Mouse (Mus musculus): ENCODE data around the gene Gsto1.

The Gsto1 gene

DNA sequence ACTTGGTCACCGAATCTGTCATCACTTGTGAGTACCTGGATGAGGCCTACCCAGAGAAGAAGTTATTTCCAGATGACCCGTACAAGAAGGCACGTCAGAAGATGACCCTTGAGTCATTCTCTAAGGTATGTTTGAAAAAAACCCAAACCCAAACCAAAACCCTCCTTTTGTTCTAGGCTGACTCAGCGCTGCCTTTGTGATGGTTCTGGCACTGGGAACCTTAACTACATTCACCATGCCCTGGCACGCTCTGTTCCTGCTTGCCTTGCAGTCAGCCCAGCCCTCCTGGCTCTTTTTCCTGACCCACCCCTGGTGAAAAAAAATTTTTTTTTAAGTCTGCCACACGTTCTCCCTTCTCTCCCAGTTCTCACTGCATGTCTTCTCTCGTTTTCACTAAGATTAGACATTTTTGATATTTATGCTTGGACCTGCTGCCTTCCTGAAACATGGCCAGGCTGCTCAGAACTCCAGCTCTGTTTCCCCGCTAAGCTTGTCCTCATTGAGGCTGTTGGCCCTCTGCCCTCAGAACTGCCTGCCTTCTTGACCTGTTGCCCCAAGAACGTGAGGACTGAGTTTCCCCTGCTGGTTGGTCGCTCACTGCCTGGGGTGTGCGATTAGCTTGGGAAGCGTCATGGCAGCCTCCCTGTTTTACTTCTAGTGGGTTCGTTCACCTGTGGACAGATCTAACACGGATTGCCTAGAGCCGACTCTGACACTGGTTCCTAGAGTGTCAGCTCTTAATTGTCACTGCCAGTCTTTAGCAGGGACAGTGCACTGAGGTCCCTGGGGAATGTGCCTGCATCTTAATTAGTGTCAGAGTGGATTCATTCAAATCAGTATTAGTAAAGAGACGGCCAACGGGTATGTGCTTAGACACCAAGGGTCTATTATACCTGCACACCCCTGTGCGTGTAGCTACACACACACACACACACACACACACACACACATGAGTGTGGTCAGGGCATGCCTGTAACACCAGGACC is 3.5 kb downstream of the Gsto1 start:
- DNase-seq (ENCODE audit: low spot score in 2 of 2) = no peak

DNA sequence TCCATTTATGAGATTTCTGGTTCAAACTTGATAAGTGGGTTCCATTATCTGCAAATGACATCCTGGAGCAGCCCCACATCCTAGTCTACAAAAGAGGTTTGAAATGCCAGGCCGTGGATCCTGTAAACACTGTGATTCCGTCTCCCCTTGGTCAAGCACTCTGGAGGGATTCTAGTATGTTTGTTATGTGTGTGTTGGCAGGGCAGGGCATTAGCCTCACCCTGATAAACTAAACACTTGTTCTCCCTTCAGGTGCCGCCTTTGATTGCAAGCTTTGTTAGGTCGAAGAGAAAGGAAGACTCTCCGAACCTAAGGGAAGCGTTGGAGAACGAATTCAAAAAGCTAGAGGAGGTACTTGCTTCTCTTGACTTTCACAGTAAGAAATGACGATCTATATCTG is 4.4 kb downstream of the Gsto1 start:
- no peak for DNase-seq (ENCODE audit: low spot score in 2 of 2)

DNA sequence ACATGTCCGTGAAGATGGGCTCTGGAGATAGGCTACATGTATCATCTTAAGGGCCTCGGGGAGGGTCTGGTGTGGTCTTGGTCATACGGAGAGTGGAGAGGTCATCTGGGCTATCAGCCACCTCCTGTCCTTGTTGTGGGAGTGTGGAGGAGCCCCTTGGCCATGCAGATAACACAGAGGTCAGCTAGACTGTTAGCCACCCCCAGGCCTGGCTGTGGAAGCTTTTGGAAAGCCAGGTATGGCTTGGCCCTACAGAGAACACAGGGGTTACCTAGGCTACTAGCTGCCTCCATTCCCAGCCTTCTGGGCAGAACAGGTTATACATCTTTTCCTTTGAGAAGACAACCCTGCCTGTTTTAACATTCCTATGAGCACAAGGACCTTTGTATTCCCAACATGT is 7.8 kb downstream of the Gsto1 start:
- no peak for DNase-seq (ENCODE audit: low spot score in 2 of 2)

DNA sequence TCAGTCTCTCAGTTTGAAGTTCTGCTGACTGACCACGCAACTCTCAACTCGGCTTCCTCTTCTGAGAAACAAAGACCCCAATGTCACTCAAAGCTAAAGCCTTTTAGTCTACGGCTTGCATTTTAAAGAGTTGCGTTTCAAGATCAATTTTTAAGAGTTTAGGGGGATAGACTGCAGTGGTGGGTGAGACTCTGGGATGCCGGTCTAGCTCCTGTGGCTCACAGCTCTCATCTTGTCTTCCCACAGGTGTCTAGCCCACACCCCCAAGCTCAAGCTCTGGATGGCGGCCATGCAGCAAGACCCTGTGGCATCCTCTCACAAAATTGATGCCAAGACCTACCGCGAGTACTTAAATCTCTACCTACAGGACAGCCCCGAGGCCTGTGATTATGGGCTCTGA is 9.3 kb downstream of the Gsto1 start:
- DNase-seq (ENCODE audit: low spot score in 2 of 2) = no peak

DNA sequence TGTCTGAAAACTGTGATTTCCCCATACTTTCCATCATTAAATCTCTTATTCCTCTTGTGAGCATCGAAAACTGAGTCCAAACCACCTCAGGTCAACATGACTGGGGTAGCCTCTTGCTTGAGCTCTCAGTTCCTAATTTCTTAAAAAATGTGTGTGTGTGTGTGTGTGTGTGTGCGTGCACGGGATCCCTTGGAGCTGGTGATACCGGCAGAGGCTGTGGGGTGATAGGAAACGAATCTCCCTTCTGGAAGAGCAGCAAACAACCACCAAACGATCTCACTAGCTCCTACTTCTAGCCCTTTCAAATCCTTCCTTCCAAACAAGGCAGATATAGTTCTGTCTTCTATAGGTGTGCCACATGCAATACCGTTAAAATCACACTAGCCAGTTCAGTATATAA is 10.0 kb downstream of the Gsto1 start:
- DNase-seq (ENCODE audit: low spot score in 2 of 2) = no peak

DNA sequence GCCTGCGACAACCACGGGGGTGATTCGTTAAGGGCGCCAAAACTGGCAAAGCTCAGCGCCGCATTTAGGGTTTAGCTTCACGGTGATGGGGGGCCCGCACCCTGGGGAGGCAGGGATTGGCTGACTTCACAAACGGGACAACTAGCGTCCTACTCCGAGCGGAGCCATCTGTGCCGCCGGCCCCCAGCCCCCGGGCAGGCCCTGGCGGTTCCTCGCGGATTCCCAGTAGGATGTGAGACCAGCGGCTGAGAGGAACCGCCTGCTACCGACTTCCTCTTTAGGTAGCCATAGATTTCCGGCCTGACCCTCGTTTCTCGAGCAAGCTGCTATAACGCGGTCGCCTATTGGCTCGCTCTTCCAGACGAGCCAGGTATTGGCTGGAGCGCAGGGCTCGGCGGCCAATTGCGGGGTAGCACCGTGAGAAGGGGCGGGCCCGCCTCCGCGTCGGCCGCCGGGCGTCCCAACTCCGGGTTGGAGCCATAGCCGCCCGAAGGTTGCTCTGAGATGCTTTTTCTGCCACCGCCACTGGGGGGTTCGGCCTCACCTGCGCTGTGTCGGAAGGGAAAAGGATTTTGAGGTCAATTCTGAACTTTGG is 10.7 kb downstream of the Gsto1 start, which contains the start of gene Gsto2:
Gene Gsto2 (plus strand): TSS at position 182 of the 595 bp plus-strand sequence.
- peak; percentile 86 to 94 for DNase-seq (ENCODE audit: low spot score in 2 of 2)

DNA sequence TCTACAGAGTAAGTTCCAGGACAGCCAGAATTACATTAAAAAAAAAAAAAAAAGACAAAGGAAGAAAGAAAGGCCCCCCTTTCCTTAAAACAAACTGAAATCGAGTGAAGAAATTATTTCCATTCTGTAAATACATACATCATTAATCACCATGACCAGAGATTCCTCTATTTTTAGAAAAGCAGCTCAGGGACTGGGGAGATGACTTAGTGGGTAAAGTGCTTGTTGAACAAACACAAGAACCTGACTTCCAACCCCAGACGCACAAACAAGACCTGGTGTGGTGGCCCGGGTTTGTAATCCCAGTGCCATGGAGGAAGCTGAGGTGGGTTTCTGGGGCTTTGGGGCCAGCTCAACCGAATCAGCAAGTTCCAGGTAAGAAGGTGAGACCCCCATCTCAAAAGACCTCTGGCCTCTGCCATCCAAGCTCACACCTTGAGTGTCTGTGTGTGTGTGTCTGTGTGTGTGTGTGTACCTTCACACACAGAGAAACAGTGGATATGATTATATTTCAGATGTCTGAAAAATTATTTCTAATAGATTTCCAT is 12.9 kb downstream of the Gsto1 start:
- no peak for DNase-seq (ENCODE audit: low spot score in 2 of 2)

DNA sequence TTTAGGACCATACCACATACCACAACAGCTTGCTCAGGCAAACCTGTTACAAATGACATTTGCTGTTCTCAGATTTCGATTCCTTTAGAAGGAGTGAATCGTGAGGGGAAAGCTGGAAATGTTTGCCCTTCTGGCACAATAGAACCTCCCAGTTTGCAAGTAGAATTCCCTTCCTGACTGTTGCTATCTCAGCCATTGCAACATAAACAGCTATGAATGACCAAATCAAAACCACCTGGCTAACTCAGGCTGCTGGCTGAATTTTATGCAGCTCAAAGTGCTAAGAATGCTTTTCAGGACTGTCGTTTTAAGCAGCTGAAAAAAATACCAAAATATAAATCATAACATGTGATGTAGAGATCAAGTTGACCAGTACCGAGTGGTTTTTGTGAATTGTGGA is 14.2 kb downstream of the Gsto1 start:
- DNase-seq (ENCODE audit: low spot score in 2 of 2) = no peak

DNA sequence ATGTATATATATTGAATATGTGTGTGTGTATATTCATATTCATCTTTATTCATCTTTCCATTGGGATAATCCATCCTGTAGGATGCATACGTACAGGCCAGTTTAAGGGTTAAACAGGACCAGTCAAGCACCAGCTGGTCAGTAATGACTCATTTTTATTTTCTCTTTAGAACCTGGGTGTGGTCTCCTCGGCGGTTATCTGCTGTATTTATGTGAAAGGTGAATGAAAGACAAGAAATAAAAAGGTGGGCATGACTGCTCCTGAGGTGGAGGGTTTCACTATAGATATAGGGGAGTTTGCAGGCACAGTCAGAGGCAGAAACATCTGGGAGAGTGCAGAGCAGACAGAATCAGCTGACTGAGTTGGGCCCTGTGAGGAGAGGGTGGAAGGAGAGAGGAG is 14.7 kb downstream of the Gsto1 start:
- DNase-seq (ENCODE audit: low spot score in 2 of 2) = no peak

DNA sequence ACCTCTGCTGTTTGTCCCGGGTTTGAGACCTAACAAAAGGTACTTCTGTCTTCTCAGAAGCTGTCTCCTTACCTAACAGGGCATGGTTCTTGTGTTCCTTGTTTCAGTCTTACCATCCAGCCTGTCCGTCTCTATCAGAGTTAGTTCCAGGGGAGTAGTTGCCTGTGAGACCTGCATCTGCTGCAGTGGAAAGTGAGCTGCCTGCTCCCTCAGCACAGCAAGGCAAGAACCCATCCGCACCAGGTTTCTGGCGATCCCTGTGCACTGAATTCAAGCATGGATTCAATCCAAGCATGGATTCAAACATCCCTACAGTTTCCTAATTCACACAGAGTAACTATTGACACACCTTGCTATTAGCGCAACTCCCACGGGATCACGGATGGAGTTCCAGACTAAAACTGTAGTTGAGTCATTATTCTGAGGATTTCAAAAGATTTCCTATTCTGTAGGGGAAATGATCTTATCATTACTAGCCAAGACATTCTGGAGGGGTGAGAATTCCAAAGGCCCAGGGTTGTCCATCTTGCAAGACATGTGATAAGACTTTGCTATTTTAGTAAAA is 15.4 kb downstream of the Gsto1 start:
- peak in 1 of 2 experiments; percentile 15 for DNase-seq (ENCODE audit: low spot score in 2 of 2)

DNA sequence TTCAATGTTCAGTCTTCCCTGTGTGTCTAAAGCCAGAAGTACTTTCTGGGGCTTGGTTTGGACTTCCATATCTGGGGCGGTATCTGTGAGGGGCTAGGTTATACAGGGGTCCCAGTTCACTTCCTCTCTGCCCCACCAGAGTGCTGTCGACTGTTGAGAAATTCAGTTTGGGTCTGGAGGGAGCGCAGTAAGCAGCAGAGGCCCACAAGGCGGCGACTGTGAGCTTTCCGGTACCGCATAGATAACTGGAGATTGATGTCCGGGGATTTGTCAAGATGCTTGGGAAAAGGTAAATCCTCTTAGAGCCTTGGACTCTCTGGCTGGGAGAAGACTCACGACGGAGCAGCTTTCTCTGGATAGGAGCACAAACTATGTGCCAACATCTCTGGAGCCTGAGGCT is 16.7 kb downstream of the Gsto1 start:
- no peak for DNase-seq (ENCODE audit: low spot score in 2 of 2)

DNA sequence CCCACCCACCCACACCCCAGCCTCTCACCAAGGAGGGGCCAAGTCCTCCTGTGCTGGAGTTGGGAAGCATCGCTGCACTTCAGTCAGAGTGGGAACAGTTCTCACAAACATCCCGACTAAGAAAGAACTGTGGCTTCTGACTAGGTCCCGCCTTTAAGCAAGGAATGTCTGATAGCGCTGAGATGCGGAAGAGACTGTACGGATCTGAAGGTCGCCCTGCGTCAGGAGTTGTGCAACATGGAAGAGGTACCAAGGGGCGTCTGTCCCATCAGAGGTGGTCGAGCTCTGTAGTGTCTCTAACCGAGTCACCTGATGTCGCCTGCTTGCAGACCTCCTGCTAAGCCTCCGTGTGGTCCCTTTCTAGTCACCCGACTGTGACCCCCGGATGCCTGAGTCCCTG is 21.5 kb downstream of the Gsto1 start:
- no peak for DNase-seq (ENCODE audit: low spot score in 2 of 2)

DNA sequence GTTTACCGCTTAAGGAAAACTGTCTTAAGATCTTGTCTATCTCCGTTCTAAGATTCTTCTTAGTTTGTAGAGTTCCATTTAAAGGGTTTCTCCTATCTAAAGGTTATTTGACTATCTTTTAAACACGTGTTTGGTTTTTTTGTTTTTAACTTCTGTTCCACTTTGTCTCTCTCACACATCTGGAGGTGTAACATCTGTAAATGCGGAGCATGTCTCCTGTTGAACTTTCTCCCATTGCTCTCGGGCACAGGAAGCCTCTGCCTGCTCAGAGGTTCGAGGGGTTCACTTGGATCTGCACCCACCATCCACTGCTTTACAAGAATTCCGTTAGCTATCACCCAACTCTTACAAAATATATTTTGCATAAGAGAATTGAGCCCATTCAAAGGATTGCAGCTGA is 26.8 kb downstream of the Gsto1 start:
- no peak for DNase-seq (ENCODE audit: low spot score in 2 of 2)

DNA sequence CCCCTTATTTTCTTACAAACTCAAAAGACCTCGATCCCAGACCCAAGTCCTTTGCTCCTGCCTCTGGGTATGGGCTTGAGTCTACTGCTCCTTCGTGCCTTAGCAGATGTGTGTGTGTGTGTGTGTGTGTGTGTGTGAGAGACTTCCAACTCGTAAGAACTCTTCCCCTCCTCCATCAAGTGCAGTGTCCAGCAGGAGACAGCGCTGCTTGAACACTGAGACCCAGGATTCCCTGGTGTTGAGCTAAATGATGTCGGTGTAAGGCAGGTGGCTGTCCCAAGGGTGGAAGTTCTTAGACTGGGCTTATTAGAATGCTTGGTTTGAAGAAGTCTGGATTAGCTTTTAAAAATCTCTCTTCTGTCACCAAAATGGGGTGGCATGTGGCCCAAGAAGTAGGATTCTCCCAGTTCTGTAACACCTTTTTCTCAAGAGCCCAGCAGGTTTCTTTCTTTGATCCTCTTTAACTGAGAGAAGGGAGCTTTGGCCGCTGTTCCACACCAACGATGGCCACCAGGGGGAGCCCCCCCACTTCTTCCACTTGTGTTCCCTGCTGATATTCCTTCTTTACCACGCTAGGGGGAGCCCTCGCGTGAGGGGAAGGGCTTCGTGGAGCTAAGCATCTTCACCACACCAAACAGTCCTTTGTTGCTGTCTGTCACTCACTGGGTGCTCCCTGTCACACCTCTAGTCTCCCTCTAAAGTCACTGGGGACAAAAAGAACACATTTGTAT is 27.5 kb downstream of the Gsto1 start:
- peak; percentile 69 to 76 for DNase-seq (ENCODE audit: low spot score in 2 of 2)

DNA sequence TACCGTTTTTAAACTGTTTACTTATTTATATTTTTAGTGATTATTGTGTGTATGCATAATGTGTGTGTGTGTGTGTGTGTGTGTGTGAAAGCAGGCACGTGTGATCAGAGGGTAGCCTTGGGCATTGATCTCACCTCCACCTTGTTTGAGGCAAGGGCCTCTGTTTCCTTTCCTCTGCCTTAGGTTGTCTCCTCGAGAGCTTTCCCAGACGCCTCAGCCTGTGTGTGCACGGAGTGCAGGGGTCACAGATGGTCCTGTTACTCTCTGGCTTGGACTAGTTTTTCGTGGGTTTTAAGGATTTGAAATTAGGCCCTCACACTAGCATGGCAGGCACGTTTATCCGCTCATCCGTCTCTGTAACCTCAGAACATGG is 28.1 kb downstream of the Gsto1 start:
- no peak for DNase-seq (ENCODE audit: low spot score in 2 of 2)

DNA sequence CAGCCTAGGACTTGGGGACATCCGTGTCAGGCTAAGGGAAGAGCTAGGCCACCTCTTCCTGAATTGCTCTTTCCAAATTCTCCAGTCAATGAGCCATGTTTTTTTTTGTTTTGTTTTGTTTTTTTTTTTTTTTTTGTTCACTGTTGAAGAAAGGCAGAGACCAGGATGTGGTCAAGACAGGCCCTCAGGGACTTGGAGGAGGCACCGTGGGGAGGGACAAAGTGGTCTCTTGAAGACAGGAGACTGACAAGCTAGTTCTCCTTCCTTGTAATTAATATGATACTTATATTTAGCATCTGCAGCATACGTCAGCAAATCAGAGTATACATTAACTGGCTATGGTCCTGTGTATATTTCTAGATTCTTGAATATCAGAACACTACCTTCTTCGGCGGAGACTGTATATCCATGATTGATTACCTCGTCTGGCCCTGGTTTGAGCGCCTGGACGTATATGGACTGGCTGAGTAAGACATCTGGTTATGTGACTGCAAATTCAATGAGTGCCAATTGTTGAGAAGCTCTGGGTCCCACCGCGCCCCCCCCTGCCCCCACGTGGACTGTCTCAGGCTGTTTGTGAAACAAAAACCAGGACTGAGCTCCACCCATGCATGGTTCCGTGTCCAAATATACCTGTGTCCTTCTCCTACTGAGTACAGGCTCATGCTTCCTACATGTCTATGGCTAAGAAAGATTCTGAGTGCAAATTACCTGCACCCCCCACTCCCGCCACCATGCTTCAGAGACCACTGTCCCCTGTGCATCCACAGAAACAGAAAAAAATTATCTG is 29.7 kb downstream of the Gsto1 start:
- DNase-seq (ENCODE audit: low spot score in 2 of 2) = no peak

DNA sequence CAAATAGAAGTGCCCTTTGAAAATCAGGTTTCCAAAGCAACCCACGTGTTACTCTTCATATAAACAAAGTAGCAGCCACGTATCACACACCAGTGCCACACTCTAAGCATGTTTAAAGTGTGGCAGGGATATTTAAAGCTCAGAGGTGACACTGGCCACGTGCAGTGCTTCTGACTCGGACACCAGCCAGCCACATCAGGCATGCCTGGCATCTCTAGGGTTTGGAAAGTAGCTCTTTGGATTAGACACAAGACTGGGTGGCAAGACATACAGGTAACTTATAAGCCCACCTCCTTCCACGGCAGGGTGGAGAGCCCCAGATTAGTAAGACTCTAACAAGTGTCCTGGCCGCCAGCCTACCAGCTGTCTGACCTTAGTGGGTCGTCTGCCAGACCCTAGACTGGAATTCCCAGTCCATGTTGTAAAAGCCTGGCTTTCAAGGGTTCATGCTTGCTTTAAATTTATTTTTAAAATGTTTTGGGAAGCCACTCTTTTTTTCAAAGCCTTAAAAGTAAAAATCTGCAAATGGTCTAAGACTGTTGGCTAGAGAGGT is 30.5 kb downstream of the Gsto1 start:
- DNase-seq (ENCODE audit: low spot score in 2 of 2) = no peak

DNA sequence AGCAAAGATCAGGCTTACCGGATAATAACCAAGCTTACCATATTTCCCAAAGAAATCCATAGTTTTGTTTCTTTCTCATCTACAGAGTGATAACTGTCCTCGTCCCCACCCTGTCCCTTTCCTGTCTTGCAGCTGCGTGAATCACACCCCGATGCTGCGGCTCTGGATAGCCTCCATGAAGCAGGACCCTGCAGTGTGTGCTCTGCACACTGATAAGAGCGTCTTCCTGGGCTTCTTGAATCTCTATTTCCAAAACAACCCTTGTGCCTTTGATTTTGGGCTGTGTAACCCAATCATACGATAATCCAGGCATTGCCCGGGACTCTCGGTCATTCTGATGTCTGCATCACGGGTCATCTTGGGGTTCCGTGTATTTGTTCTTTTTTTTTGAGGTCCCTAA is 31.1 kb downstream of the Gsto1 start:
- no peak for DNase-seq (ENCODE audit: low spot score in 2 of 2)

DNA sequence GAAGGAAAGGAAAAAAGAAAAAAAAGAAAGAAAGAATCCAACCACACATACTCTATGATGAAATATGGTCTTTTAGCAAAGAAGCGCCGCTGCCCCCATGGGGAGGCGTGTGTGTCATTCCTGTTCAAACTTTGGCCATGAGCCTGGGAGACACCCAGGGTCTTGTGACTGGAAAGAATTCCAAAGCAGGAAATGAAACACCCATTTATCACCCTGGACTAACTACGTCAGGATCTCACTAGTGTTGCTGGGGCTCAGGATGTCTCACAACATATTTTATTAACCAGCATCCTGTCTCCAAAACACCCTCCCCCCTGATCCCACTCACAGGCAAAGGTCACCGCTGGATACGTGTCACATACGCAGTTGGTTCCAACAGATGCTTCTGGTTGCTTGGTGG is 31.8 kb downstream of the Gsto1 start:
- peak in 1 of 2 experiments; percentile 25 for DNase-seq (ENCODE audit: low spot score in 2 of 2)

DNA sequence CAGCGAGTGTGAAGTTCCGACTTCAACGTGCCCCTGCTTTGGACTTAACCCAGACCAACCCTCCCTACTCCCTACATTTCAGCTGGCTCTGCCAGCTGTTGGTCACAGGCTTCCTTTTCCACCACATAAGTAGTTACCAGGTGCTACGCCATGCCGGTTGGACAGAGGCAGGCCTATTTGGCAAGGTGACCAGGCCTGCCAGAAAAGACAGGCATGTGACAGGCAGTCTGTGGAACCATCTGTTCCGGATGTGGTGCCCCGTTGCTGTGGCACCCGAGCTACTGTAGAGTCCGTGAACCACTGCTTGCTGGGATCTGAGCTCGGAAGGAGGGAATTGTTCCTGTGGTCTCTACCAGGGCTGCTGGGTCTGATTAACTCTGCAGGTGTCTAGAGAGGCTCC is 32.6 kb downstream of the Gsto1 start:
- DNase-seq (ENCODE audit: low spot score in 2 of 2) = no peak

DNA sequence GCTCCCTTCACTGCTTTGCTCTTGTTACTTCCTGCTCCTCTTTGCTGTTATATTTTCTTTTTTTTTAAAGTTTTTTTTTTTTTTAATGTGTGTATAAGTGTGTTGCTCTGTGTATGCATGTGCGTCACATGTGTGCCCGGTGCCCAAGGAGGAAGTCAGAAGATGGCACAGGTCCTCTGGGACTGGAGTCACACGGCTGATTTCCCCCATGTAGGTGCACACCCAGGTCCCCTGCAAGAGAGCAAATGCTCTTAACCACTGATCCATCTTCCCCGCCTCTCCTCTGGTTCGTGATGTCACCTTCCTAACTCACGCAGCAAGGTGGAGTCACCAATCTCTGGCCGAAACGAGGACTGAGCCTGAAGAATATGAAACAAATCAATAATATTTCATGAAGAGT is 33.3 kb downstream of the Gsto1 start:
- DNase-seq (ENCODE audit: low spot score in 2 of 2) = no peak

Data from urinary bladder, postnatal 36 days (tissue).